Mouse (Mus musculus) thymus, adult 18-20 months (tissue): ENCODE results near the gene Ptprs.

Experiments used
- DNase-seq, 2 experiments: peaks; one replicate each; pipeline ENCODE4 v3.0.0; 2022; ENCODE audit warnings: mixed read lengths in 2 of 2

Gene Ptprs

GRCm38 (mm10) chr17:56418304-56418703, 58.0 kb downstream of the Ptprs start:
- no peak for DNase-seq

DNA sequence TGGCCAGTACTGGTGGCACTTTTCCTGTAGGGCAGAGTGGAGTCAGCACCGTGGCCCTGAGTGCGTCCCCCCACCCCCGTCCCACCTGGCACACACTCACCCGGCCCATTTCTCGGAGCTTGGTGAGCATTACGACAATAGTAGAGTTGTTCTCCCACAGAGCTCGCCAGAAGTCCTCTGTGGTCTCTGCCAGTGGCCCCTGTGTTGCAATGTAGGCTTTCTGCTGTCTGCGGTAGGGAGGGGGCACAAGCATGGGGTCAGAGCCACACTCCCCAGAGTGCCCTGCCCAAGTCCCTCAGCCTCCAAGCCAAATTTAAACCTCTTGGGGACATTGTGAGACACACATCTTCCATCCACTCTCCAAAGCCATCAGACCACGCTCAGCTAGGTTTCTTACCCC, 61.5 kb downstream of the Ptprs start:
- DNase-seq, result no peak

GRCm38 (mm10) chr17:56413113-56413512, 63.2 kb downstream of the Ptprs start:
- no peak for DNase-seq

- no peak for DNase-seq
These were observed 64.8 kb downstream of the Ptprs start for GRCm38 (mm10) chr17:56411437-56411836.

GRCm38 (mm10) chr17:56409759-56410158, 66.5 kb downstream of the Ptprs start:
- no peak for DNase-seq

DNA sequence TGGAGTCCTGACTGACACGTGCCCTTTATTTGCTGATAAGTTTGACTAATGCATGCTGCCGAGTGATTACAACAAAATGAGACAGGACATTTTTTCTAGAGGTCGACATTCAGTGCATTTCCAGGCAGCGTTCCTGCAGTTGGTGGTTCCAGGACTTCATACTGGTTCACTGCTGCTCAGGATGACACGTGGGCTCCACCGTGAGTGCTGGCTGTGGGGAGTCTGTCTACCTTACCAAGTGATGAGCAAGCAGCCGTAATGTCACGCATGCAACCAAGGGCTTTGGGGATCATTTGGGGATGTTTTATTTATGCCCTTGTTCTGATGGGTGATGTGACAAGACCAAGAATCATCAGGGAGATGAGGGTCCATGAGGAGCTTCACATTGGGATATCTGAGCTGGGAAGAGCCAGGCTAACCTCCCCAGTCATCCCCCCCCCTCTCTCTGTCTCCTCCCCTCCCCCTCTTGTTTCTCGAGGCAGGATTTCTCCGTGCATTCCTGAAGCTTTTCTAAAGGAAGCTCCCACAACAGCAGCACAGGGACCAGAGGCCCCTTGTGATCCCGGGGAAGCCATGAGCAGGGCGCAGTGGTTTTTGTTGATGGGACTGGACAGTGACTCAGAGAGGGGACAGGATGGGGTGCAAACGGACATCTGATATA, 67.2 kb downstream of the Ptprs start:
- no peak for DNase-seq

DNA sequence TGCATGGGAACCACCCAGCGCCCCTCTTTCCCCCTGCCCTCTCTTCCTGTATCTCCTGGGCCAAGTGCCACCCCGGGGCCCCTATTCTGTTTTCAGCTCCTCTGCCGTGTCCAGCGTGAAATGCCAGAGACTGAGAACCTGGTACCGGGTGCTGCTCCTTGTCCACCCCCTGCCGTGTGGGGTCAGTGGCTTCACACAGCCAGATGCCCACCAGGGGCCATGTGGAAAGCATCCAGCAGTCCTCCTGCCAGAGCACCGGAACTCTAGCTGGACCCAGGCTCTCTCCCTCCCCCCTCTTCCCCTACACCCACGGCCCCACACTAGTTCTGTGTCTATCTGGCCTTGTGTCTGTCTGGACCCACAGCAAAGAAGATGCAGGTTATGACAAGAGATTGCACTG, 68.9 kb downstream of the Ptprs start:
- DNase-seq, result no peak

DNA sequence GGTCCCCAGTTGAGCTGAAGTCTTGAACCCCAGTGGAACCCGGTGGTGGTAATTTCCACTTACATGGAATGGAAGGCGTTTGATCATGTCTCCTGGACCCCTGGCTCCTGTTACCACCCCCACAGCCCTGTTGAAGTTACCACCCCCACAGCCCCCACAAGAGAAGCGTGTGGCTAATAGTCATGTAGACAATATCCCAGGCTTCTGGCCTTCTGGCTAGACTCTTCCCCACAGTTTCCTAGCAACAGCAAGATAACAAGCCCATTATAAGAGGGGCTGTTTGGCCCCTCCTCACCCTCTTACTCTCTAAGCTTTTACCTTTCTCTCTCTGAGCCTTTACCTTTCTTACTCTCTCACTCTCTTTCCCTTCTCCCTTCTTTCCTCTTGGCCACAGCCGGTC, 69.4 kb downstream of the Ptprs start:
- DNase-seq, result no peak

GRCm38 (mm10) chr17:56405856-56406840, 70.1 kb downstream of the Ptprs start:
- no peak for DNase-seq

GRCm38 (mm10) chr17:56405341-56405740, 70.9 kb downstream of the Ptprs start:
- no peak for DNase-seq

GRCm38 (mm10) chr17:56401051-56401521, 75.2 kb downstream of the Ptprs start:
- no peak for DNase-seq

GRCm38 (mm10) chr17:56400221-56400620, 76.1 kb downstream of the Ptprs start:
- no peak for DNase-seq

- no peak for DNase-seq
These were observed 80.2 kb downstream of the Ptprs start for GRCm38 (mm10) chr17:56396051-56396450.

- DNase-seq, result no peak
These were observed 82.4 kb downstream of the Ptprs start for GRCm38 (mm10) chr17:56393889-56394288.

- DNase-seq, result no peak
These were observed 83.0 kb downstream of the Ptprs start for GRCm38 (mm10) chr17:56393238-56393637.

DNA sequence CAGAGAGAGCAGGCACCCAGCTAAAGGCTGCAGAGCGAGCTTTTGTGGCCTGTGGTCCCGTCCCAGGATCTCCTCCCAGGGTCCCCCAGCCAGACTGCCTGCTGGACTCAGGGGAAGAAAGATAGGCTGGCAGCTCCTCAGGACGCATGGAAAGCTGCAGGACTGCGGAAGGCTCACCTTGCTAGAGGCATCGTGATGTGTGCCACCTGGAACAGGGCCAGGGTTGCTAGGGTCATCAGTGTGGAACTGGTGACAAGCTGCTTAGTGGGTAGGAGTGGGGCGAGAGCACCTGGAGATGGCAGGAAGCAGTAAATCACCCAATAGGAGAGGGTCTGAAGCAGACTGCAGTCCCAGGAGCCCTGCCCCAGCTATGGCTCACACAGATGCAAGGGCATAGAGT, 88.7 kb downstream of the Ptprs start:
- no peak for DNase-seq

GRCm38 (mm10) chr17:56384903-56385302, 91.4 kb downstream of the Ptprs start:
- no peak for DNase-seq

GRCm38 (mm10) chr17:56382997-56383396, 93.3 kb downstream of the Ptprs start:
- DNase-seq, result no peak

GRCm38 (mm10) chr17:56381183-56381582, 95.1 kb downstream of the Ptprs start:
- no peak for DNase-seq

DNA sequence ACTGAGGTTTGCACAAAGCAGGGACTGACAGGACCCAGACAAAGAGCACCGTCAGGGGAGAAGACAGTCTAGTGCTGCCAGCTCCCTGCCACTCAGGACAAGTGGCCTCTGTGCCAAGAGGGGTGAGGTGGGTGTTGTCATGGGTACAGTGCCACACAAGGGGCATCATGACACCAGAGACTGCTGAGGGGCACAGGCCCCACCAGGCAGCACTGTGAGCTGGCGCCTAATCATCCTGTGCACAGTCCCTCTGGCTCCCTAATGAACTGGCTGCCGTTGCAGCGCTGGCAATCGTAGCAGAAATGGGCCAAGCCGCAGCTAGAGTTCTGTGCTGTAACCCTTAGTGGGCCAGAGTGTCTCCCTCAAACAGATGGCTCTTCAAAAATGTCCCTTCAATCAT, 96.0 kb downstream of the Ptprs start:
- DNase-seq, result no peak

- DNase-seq, result no peak
These were observed 96.9 kb downstream of the Ptprs start for GRCm38 (mm10) chr17:56379281-56379834.

DNA sequence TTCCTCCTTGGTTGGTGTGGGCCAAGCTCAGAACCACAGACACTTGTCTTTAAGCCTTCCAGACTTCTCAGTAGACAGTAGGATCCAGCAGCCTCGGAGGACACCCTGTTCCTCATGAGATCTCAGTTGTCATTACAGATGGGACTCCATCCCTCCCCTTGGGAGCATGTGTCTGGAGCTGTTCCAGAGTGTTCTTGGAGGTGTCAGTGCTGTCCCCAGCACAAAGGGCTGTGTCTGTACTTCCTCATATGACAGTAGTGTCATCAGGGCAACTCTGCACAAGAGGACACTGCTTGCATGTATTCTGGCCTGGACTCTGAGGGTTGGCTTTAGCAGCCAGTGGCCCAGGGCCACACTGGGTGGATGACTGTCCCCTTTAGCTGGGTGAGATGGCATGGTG, 101.4 kb downstream of the Ptprs start:
- DNase-seq, result no peak
